Mouse (Mus musculus) cerebral cortex, adult 2 months (tissue): ENCODE measurements around the gene Cntn1.

Source experiments
- WGBS: fragments of 180-500 bp; shearing (Covaris S2); methylation state at CpG from one replicate; pipeline ENCODE4 v1.1.7; 2018; 5-methylcytosine and 5-hydroxymethylcytosine counted together

Cntn1 gene

DNA sequence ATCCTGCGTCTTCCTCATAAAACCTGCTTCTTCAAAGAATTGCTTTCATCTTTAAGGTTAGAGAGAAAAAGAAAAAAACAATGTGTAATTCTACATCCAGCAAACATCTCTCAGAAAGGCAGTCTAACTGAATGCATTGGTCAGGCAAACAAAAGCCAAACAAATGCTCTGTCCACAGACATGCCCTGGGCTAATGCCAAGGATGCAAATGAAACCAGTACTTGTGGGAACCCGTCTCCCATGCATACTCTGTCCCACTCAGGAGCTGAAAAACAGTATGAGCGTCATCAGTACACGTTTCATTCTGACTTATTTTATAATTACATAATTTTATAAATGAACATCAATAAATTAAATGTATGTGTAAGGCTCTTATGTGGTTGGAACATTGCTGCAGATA, 91.0 kb downstream of the Cntn1 start:
- 61% methylated on average over 4 of the region's 4 CpGs for WGBS

- WGBS: 50% methylated on average over 2 of the region's 2 CpGs
Measured at GRCm38 (mm10) chr15:92154921-92155320, 104.0 kb downstream of the Cntn1 start.

DNA sequence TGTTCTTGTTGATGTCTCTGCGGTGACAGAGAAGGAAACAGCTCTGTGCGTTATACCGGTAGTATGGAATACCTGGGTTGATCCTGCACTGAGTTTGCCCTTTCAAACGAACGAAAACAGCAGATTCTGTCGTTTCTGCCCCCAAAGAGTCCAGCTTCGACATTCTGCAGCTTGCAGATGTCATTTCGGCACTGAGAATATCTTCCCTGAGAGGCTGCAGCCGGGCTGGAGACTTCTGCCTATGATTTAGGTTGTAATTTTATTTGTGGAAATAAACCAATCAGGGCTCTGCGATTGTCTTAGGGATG, 109.8 kb downstream of the Cntn1 start:
- 18% methylated on average over 10 of the region's 10 CpGs for WGBS

DNA sequence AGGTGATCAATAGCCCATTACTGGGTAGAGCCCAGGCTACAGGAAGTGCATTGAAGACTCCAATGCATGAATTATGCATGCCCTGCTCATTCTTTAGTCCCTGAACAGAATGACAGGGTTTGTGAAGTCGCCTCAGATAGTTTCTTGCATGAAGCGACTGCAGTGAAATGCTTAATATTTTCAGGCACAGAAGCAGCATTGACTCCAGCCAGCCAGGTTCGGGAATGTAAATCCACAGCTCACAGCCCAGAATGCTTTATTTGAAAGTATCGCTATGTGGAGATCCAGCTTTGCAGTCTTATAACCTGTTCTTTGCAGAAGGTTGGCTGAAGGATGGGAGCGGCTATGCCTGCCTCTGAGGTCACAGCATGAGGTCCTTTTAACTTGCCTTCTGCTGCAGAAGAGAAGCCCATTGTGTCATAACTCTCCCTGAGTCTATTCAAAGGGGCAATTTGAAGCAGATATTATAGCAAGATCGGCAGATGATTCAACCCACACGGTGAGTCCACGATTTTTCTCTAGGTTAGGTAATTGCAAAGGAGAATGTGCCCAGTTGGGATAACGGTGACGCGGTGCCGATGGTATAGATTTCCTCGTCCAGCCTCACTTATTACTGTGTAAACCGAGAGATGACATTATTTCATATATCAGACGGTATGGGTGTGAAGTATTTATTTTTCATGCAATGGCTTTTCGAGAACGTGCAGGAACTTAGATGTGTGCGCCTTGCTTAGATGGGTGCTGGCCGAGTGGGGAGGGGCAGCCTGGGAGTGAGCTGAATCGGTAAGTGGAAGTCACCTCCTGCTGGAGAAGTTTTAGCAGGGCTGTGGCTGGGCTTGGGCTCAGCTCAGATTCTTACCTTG, 110.4 kb downstream of the Cntn1 start:
- 18% methylated on average over 20 of the region's 20 CpGs for whole genome bisulfite sequencing

- 66% methylated on average over 4 of the region's 4 CpGs for WGBS
Measured at GRCm38 (mm10) chr15:92162835-92163234, 111.9 kb downstream of the Cntn1 start.

- WGBS: 49% methylated on average over 3 of the region's 3 CpGs
Measured at GRCm38 (mm10) chr15:92164127-92164526, 113.2 kb downstream of the Cntn1 start.

DNA sequence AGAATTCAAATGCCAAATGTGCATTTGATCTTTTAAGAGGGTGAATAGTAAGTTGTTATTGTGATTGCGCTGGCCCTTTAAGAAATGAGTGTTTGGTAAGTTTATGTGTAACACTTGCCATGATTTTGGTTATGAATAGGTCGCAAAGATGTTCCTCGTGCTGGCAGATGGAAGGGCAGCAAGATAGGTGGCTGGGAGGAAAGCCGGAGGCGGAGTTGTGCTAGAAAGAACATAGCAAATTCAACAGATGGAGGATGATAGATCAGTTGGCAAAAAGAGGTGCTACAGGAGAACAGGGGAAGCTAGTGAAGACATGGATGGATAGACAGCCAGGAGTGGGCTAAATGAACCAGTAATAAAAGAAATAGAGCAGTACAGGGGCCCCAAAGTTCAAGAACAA, 115.3 kb downstream of the Cntn1 start:
- WGBS: 51% methylated on average over 5 of the region's 5 CpGs

- 62% methylated on average over 2 of the region's 2 CpGs for WGBS
Measured at GRCm38 (mm10) chr15:92175739-92176138, 124.8 kb downstream of the Cntn1 start.

GRCm38 (mm10) chr15:92177413-92177812, 126.4 kb downstream of the Cntn1 start:
- WGBS: 69% methylated on average over 9 of the region's 9 CpGs

DNA sequence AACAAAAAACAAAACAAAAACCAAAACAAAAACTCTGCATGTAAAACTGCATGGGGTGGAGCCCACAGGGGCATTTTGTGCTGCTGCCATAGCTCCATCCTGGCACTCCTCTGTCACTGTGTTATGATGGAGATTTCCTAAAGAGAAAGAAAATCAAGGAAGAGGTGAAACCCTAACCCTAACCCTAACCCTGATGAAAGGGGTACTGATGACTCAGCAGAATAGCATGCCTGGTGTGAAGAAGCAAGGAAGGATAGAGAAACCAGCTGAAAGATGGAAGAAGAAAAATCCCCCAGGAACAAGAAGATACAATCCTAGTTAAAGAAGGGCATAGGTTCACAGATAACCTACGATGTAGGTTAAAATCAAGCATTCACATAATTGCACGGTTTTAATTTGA, 134.5 kb downstream of the Cntn1 start:
- 95% methylated on average over 2 of the region's 2 CpGs for WGBS

- 57% methylated on average over 2 of the region's 2 CpGs for WGBS
Measured at GRCm38 (mm10) chr15:92190000-92190399, 139.0 kb downstream of the Cntn1 start.

DNA sequence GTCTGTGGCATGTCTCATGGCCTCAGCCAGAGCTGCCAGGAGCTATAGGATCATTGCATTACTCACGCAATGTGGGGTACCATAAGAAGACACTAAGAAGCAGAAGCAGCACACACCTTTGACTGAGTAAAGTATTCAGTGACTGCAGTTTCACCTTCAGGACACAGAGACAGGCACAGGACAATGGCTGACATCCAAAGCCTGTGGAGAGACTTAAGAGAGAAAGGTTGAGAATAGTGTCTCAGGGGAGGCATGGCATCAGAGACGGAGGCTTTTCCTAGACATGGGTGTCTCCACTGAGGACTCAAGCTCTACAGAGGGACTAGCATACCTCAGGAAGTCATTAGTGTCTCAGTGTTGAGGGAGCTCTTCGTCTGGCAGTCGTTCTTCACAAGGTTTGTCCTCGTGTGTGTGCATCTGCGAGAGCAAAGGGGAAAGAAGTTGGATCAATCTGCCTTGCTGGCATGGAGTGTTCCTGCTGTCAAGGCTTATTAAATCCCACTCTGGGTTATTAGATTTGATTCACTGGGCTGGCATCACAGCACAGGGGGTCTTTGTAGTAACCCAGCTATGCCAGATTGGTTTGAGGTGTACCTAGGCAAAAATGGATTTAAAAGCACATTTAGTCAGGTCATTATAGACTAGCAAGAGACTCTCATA, 149.5 kb downstream of the Cntn1 start:
- 66% methylated on average over 6 of the region's 6 CpGs for WGBS

DNA sequence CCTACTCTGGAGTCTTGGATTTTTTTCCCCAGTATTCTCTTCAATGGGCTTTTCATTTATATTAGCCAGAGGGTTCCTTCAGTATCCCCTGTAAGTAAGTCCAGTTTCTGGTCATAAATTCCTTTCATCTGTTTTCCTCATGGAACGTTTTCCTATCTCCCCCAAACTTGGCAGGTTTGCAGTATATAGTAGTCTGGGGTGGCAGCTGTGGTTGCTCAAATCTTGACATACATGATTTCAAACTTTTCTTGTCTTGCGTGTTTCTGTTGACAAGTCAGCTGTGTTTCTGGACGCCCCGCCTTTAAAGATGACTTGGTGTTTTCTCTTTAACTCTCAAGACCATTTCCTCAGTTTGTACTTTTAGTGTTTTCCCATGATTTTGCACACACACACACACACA, 155.7 kb downstream of the Cntn1 start:
- WGBS: 79% methylated on average over 4 of the region's 4 CpGs

DNA sequence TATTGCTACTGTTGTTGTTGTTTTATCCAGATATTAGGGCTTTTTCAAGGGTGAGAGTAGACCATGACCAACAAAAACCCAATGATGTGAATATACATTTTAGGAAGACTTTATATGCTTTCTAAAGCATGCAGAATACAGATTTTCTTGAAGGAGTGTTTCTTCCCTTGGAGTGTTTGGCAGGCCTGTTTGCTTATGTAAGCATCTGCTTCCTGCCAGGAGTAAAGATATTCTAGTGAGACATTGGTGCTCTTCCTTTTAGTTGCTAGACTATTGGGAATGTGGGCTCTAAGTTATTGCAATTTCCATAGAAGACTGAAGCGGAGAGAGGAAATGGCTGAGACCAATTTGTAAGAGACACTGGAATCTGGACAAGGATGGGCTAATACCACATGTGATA, 158.8 kb downstream of the Cntn1 start:
- WGBS: 50% methylated on average over 1 of the region's 1 CpGs

DNA sequence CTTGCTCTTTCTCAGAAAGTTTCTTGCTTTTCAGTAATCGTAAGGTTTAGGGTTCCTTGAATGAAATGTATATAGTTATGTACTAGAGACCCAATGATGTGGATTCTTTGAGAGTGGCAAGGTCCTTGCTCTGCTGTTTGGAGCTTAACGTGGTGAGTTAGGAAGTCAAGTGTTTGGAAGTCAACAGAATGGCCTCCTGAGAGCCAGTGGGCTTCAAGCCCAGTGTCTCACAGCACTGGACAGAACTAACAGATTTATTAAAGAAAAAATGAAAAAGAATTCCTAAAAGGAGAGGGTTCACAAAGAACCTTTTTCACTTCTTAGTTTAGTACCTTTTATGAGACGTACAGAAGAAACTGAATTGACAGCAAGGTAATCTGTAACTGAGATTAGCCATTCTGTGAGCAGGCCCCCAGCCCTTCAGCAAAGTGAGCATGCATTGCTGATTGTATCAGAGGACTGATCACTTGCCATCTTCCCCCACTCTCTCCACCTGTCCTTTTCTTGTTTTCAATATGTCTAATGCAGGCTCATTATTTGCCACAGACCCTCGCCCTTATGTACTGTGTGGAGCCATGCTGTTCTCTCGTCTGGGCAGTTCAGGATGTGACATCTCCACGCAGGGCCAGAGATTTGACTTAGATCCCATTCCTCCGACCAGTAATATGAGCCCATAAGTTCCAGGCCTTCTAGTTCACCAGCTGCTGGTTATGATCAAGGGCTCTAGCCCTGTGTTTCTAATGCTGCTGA, 159.7 kb downstream of the Cntn1 start:
- WGBS: 85% methylated on average over 7 of the region's 7 CpGs

GRCm38 (mm10) chr15:92215841-92216240, 164.9 kb downstream of the Cntn1 start:
- WGBS: 69% methylated on average over 3 of the region's 3 CpGs

GRCm38 (mm10) chr15:92221446-92221845, 170.5 kb downstream of the Cntn1 start:
- WGBS: 32% methylated on average over 2 of the region's 2 CpGs

GRCm38 (mm10) chr15:92231386-92231785, 180.4 kb downstream of the Cntn1 start:
- WGBS: 12% methylated on average over 7 of the region's 7 CpGs

DNA sequence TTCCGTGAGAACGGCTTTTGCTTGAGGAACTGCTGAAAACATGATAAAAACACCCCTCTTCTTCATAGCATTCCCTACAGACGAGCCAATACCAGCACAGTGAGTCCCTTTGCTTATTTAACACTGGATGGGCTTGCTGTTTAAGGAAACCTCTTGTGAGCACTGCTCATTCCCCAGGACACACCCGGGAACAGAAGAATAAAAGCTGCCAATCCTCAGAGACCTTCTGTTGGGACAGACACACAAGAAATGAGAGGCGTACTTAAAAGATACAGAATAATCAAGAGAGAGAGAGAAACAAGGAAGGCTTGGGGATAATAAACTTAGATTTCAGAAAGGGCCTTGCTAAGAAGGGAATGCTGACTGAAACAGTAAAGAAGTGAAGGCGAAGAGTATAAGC, 184.9 kb downstream of the Cntn1 start:
- WGBS: 67% methylated on average over 6 of the region's 6 CpGs

GRCm38 (mm10) chr15:92264980-92265707, 214.2 kb downstream of the Cntn1 start:
- WGBS: 13% methylated on average over 7 of the region's 7 CpGs

DNA sequence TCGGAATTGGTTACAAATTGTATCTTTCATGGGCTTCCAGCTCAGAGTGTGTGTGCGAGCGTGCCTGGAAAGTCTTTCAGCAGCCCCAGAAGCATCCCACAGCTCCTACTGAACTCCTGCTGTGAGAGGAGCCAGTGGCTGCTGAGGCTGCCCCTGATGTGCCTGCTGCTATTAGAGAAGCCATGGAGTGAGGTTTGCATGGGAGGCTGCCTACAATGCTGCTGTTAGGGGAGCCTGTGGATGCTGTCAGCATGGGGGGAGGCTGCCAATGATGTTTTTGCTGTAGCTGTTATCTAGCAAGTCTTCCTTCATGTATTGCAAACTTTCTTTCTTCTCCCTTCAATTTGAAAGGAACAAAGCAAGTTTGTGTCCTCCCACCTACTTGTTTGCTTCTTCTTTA, 217.4 kb downstream of the Cntn1 start:
- 67% methylated on average over 3 of the region's 3 CpGs for WGBS

GRCm38 (mm10) chr15:92268741-92269322, 217.9 kb downstream of the Cntn1 start:
- WGBS: 89% methylated on average over 18 of the region's 18 CpGs
